Mouse (Mus musculus): ENCODE data around the gene Cnksr3.

Gene Cnksr3

GRCm38 (mm10) chr10:7211696-7212482 lies at the start of gene Cnksr3:
TSS of gene Cnksr3 (minus strand) at chr10:7212237.
- peak; percentile 81 for DNase-seq (ENCODE audit: low read depth)

GRCm38 (mm10) chr10:7260166-7261108 lies 48.4 kb upstream of the Cnksr3 start:
- DNase-seq (ENCODE audit: low read depth): peak; percentile 54

GRCm38 (mm10) chr10:7258607-7259006 lies 46.6 kb upstream of the Cnksr3 start:
- no peak for DNase-seq (ENCODE audit: low read depth)

GRCm38 (mm10) chr10:7250455-7250854 lies 38.4 kb upstream of the Cnksr3 start:
- DNase-seq (ENCODE audit: low read depth): no peak

- DNase-seq (ENCODE audit: low read depth): no peak
These were observed 22.6 kb upstream of the Cnksr3 start for GRCm38 (mm10) chr10:7234601-7235000.

- DNase-seq (ENCODE audit: low read depth): no peak
These were observed 5.6 kb upstream of the Cnksr3 start for GRCm38 (mm10) chr10:7217551-7218127.

- DNase-seq (ENCODE audit: low read depth): no peak
These were observed 2.7 kb upstream of the Cnksr3 start for GRCm38 (mm10) chr10:7214718-7215117.

GRCm38 (mm10) chr10:7213066-7213630 lies 1.1 kb upstream of the Cnksr3 start:
- DNase-seq (ENCODE audit: low read depth): no peak

- peak; percentile 66 for DNase-seq (ENCODE audit: low read depth)
These were observed 500 bp upstream of the Cnksr3 start for GRCm38 (mm10) chr10:7212537-7212936.

GRCm38 (mm10) chr10:7210991-7211695 lies 894 bp downstream of the Cnksr3 start:
- DNase-seq (ENCODE audit: low read depth): no peak

- no peak for DNase-seq (ENCODE audit: low read depth)
These were observed 2.2 kb downstream of the Cnksr3 start for GRCm38 (mm10) chr10:7209691-7210455.

- DNase-seq (ENCODE audit: low read depth): no peak
These were observed 3.1 kb downstream of the Cnksr3 start for GRCm38 (mm10) chr10:7208859-7209441.

- no peak for DNase-seq (ENCODE audit: low read depth)
These were observed 4.7 kb downstream of the Cnksr3 start for GRCm38 (mm10) chr10:7207301-7207700.

- no peak for DNase-seq (ENCODE audit: low read depth)
These were observed 5.5 kb downstream of the Cnksr3 start for GRCm38 (mm10) chr10:7206571-7206970.

GRCm38 (mm10) chr10:7205576-7205975 lies 6.5 kb downstream of the Cnksr3 start:
- DNase-seq (ENCODE audit: low read depth): no peak

GRCm38 (mm10) chr10:7204953-7205352 lies 7.1 kb downstream of the Cnksr3 start:
- no peak for DNase-seq (ENCODE audit: low read depth)

- DNase-seq (ENCODE audit: low read depth): no peak
These were observed 9.5 kb downstream of the Cnksr3 start for GRCm38 (mm10) chr10:7202576-7202975.

GRCm38 (mm10) chr10:7200665-7201064 lies 11.4 kb downstream of the Cnksr3 start:
- no peak for DNase-seq (ENCODE audit: low read depth)

GRCm38 (mm10) chr10:7198201-7198600 lies 13.8 kb downstream of the Cnksr3 start:
- no peak for DNase-seq (ENCODE audit: low read depth)

- DNase-seq (ENCODE audit: low read depth): no peak
These were observed 14.3 kb downstream of the Cnksr3 start for GRCm38 (mm10) chr10:7197733-7198132.
